In genomic region chr13:73596276-73596675, GRCm38 (mm10) we compare ENCODE assay signal across 30 mouse cellular contexts. TPM values are rescaled to one million over a fixed set of nuclear protein-coding genes. Genes with fewer than 3 reads are reported as not detected.
"Had no signal": no experiment of that assay in that cellular context is flagged by ENCODE, and none has a peak within 500 bp of the region (broad histone marks: within the 10 kb centered on the region; RNA-seq: fewer than 3 reads in every experiment).

No protein-coding gene starts in this region.

- H3K9me3 ChIP-seq: heart, embryonic 10.5 days; heart, embryonic 13.5 days; heart, embryonic 15.5 days; hindbrain, embryonic 13.5 days; hindbrain, embryonic 15.5 days; kidney, embryonic 15.5 days; limb, embryonic 13.5 days; limb, embryonic 15.5 days; liver, embryonic 12.5 days had no signal

- H3K27ac ChIP-seq: gastrocnemius, adult 2 months; heart, embryonic 10.5 days; heart, embryonic 13.5 days; heart, embryonic 15.5 days; hindbrain, embryonic 13.5 days; hindbrain, embryonic 15.5 days; hindbrain, postnatal 0 days; kidney, embryonic 15.5 days; kidney, postnatal 0 days; limb, embryonic 13.5 days; limb, embryonic 15.5 days; liver, embryonic 12.5 days had no signal

- DNase-seq: gastrocnemius, adult 2 months; gastrocnemius, postnatal 10 days; gastrocnemius, postnatal 25 days; heart, adult 18-20 months; heart, postnatal 14 days; heart, postnatal 36 days; kidney, adult 11 months; kidney, adult 2 months; kidney, adult 9 months; kidney, postnatal 14 days; kidney, postnatal 36 days; left cerebral cortex, postnatal 4 days had no signal

- H3K4me2 ChIP-seq: heart, embryonic 13.5 days; heart, embryonic 15.5 days; hindbrain, embryonic 13.5 days; hindbrain, embryonic 15.5 days; kidney, embryonic 15.5 days; limb, embryonic 13.5 days; limb, embryonic 15.5 days; liver, embryonic 12.5 days had no signal

- H3K36me3 ChIP-seq: heart, embryonic 10.5 days; heart, embryonic 13.5 days; heart, embryonic 15.5 days; hindbrain, embryonic 13.5 days; hindbrain, embryonic 15.5 days; kidney, embryonic 15.5 days; limb, embryonic 13.5 days; limb, embryonic 15.5 days; liver, embryonic 12.5 days had no signal

- ATAC-seq: hindbrain, postnatal 0 days; intestine, embryonic 16.5 days; liver, embryonic 12.5 days had no signal

- H3K27me3 ChIP-seq: limb, embryonic 15.5 days had no signal

- H3K9ac ChIP-seq: heart, embryonic 13.5 days; heart, embryonic 15.5 days; hindbrain, embryonic 13.5 days; hindbrain, embryonic 15.5 days; kidney, embryonic 15.5 days; limb, embryonic 13.5 days; limb, embryonic 15.5 days; liver, embryonic 12.5 days had no signal

- H3K4me3 ChIP-seq: gastrocnemius, adult 2 months; heart, embryonic 10.5 days; heart, embryonic 13.5 days; heart, embryonic 15.5 days; hindbrain, embryonic 13.5 days; hindbrain, embryonic 15.5 days; kidney, embryonic 15.5 days; limb, embryonic 13.5 days; limb, embryonic 15.5 days; liver, embryonic 12.5 days had no signal

- H3K4me1 ChIP-seq: heart, embryonic 10.5 days; heart, embryonic 13.5 days; heart, embryonic 15.5 days; hindbrain, embryonic 13.5 days; hindbrain, embryonic 15.5 days; kidney, embryonic 15.5 days; limb, embryonic 13.5 days; limb, embryonic 15.5 days; liver, embryonic 12.5 days had no signal

RNA-seq across cellular contexts. Expression of gene Tert, which starts 30.4 kb away (rescaled TPM):
- total RNA-seq: heart, postnatal 36 days had no signal

RNA-seq across cellular contexts. Expression of gene Slc6a3, which starts 59.7 kb away (rescaled TPM):
- total RNA-seq: gastrocnemius, adult 2 months; gastrocnemius, postnatal 10 days; gastrocnemius, postnatal 25 days; heart, adult 18-20 months; heart, adult 8-10 months; heart, postnatal 14 days; heart, postnatal 36 days; hematopoietic stem cell, adult 5-6 weeks; liver, adult 2 months had no signal
- polyA plus RNA-seq: gonadal fat pad, adult 2 months; heart, embryonic 13.5 days; heart, postnatal 0 days; kidney, postnatal 0 days; large intestine, adult 2 months; liver, adult 2 months had no signal
